ENCODE assay signal across 25 mouse cellular contexts in genomic region chr2:56673861-56674260, GRCm38 (mm10).
"Had no signal": no experiment of that assay in that cellular context is flagged by ENCODE, and none has a peak within 500 bp of the region (broad histone marks: within the 10 kb centered on the region; RNA-seq: fewer than 3 reads in every experiment).

No protein-coding gene starts in this region.

- H3K4me2 ChIP-seq: heart, embryonic 12.5 days; hindbrain, embryonic 12.5 days; hindbrain, embryonic 14.5 days; intestine, embryonic 15.5 days; limb, embryonic 12.5 days had no signal

- H3K27me3 ChIP-seq: heart, embryonic 12.5 days; hindbrain, embryonic 12.5 days; intestine, embryonic 15.5 days; limb, embryonic 12.5 days had no signal

- ATAC-seq: hindbrain, embryonic 16.5 days; inflammation-experienced regulatory T-cells, adult 6 months; intestine, embryonic 15.5 days; intestine, postnatal 0 days had no signal

- H3K9ac ChIP-seq: heart, embryonic 12.5 days; hindbrain, embryonic 12.5 days; hindbrain, embryonic 14.5 days; intestine, embryonic 15.5 days; limb, embryonic 12.5 days had no signal

- H3K4me1 ChIP-seq: heart, embryonic 10.5 days; heart, embryonic 12.5 days; hindbrain, embryonic 10.5 days; hindbrain, embryonic 12.5 days; intestine, embryonic 15.5 days; limb, embryonic 10.5 days; limb, embryonic 12.5 days had no signal

- DNase-seq: gastrocnemius, adult 2 months; gastrocnemius, postnatal 10 days; gastrocnemius, postnatal 25 days; heart, adult 18-20 months; heart, postnatal 10 days; heart, postnatal 4 days; kidney, adult 18-20 months; kidney, adult 8-10 months; kidney, postnatal 10 days; kidney, postnatal 25 days; kidney, postnatal 4 days; liver had no signal

- H3K27ac ChIP-seq: gastrocnemius, adult 2 months; heart, embryonic 10.5 days; hindbrain, embryonic 10.5 days; hindbrain, embryonic 12.5 days; hindbrain, embryonic 14.5 days; intestine, embryonic 15.5 days; layer of hippocampus, adult 2 months; left cerebral cortex, adult 2 months; limb, embryonic 10.5 days; limb, embryonic 12.5 days had no signal

- H3K36me3 ChIP-seq: heart, embryonic 10.5 days; heart, embryonic 12.5 days; hindbrain, embryonic 10.5 days; hindbrain, embryonic 12.5 days; intestine, embryonic 15.5 days; limb, embryonic 10.5 days; limb, embryonic 12.5 days had no signal

- H3K4me3 ChIP-seq: gastrocnemius, adult 2 months; heart, embryonic 10.5 days; heart, embryonic 12.5 days; hindbrain, embryonic 10.5 days; hindbrain, embryonic 12.5 days; intestine, embryonic 15.5 days; layer of hippocampus, adult 2 months; left cerebral cortex, adult 2 months; limb, embryonic 10.5 days; limb, embryonic 12.5 days had no signal

- H3K9me3 ChIP-seq: heart, embryonic 10.5 days; heart, embryonic 12.5 days; hindbrain, embryonic 10.5 days; hindbrain, embryonic 12.5 days; intestine, embryonic 15.5 days; limb, embryonic 10.5 days; limb, embryonic 12.5 days had no signal
